Mouse (Mus musculus) forebrain, embryonic 15.5 days (tissue): ENCODE results near the gene Il17c. TPM values are rescaled to one million over a fixed set of nuclear protein-coding genes. Genes with fewer than 3 reads are reported as not detected.
A peak's percentile ranks its signal among the peaks of the same experiment; 100 is the strongest.

Source experiments
- ATAC-seq: fragments of 200-750 bp; cut with Nextera tagmentation; replicated peaks from 2 replicates; pipeline ENCODE4 v1.8.0; 2017; ENCODE audit warnings: mild to moderate bottlenecking, moderate TSS enrichment, moderate library complexity
- H3K27ac ChIP-seq: fragments of 300-500 bp; sonication (generic); replicated peaks from 2 replicates; pipeline ENCODE4 v1.5.1; 2015; ENCODE audit warnings: mild to moderate bottlenecking, inconsistent platforms
- H3K27me3 ChIP-seq: fragments of 300-500 bp; sonication (generic); 2 replicates; pipeline ENCODE4 v1.6.1; 2015; ENCODE audit warnings: inconsistent platforms
- H3K36me3 ChIP-seq: fragments of 300-500 bp; sonication (generic); 2 replicates; pipeline ENCODE4 v1.6.1; 2015; ENCODE audit warnings: mild to moderate bottlenecking, inconsistent platforms
- H3K4me1 ChIP-seq: fragments of 300-500 bp; sonication (generic); 2 replicates; pipeline ENCODE4 v1.6.1; 2015; ENCODE audit warnings: inconsistent platforms
- H3K4me2 ChIP-seq: fragments of 300-500 bp; sonication (generic); replicated peaks from 2 replicates; pipeline ENCODE4 v1.6.1; 2015; ENCODE audit warnings: mild to moderate bottlenecking, inconsistent platforms
- H3K4me3 ChIP-seq: fragments of 300-500 bp; sonication (generic); 2 replicates; pipeline ENCODE4 v1.5.1; 2015; ENCODE audit warnings: mild to moderate bottlenecking, inconsistent platforms
- H3K9ac ChIP-seq: fragments of 300-500 bp; sonication (generic); replicated peaks from 2 replicates; pipeline ENCODE4 v1.6.1; 2015; ENCODE audit warnings: mild to moderate bottlenecking, inconsistent platforms
- H3K9me3 ChIP-seq: fragments of 300-500 bp; sonication (generic); 2 replicates; pipeline ENCODE4 v1.6.1; 2016; ENCODE audit warnings: inconsistent platforms
- WGBS: fragments of 180-500 bp; shearing (Covaris S2); methylation state at CpG from one replicate; pipeline ENCODE4 v1.1.7; 2015; ENCODE audit warnings: mixed read lengths; 5-methylcytosine and 5-hydroxymethylcytosine counted together
- polyA plus RNA-seq: library from polyadenylated mRNA; unstranded; fragments of >200 nt; fragmentation: Nextera tagmentation; extraction: Ambion mirVana; gene quantifications from 2 replicates; pipeline ENCODE4 v1.2.1, GENCODE M21; 2015

Il17c gene
- not detected in 2 replicates for polyA plus RNA-seq

- H3K4me3 ChIP-seq, result no peak within 1 kb of the TSS
- WGBS, result 83% methylated on average over 14 of the region's 14 CpGs
- H3K4me2 ChIP-seq, result no peak within 1 kb of the TSS
- ATAC-seq, result no peak
- H3K4me1 ChIP-seq, result no peaks in the 10 kb centered on the region
- peaks cover 13% of the 10 kb centered on the region for H3K36me3 ChIP-seq
- H3K27ac ChIP-seq, result no peak within 1 kb of the TSS
- H3K27me3 ChIP-seq, result no peaks in the 10 kb centered on the region
- H3K9me3 ChIP-seq, result no peaks in the 10 kb centered on the region
- no peak within 1 kb of the TSS for H3K9ac ChIP-seq
These were observed at the start of gene Il17c for GRCm38 (mm10) chr8:122421376-122422070. Gene Il17c, plus strand, starts transcription at chr8:122422020.

- Histone ChIP-seq H3K4me3 (no peak overlapping the region), H3K4me2 (no peak overlapping the region)
- ATAC-seq, result no peak
These were observed 46.5 kb upstream of the Il17c start for GRCm38 (mm10) chr8:122375320-122375719.

GRCm38 (mm10) chr8:122375751-122376364 lies 46.0 kb upstream of the Il17c start:
- Histone ChIP-seq H3K4me2 (peak overlapping the region; percentile 50), H3K27ac (peak overlapping the region; percentile 39; the same call in 1 of the 2 replicates), H3K9me3 (no peaks in the 10 kb centered on the region), H3K27me3 (no peaks in the 10 kb centered on the region), H3K4me1 (peaks cover 22% of the 10 kb centered on the region), H3K36me3 (0 out of 2 replicates have a peak, but pooled peaks cover 6% of the 10 kb centered on the region), H3K4me3 (peak overlapping the region; percentile 90), H3K9ac (peak overlapping the region; percentile 48)
- 30% methylated on average over 13 of the region's 13 CpGs for WGBS
- no peak for ATAC-seq

More at GRCm38 (mm10) chr8:122375320-122375719, 46.5 kb upstream of the Il17c start:
- Histone ChIP-seq H3K36me3 (0 out of 2 replicates have a peak, but pooled peaks cover 6% of the 10 kb centered on the region), H3K27ac (no peak overlapping the region), H3K9me3 (no peaks in the 10 kb centered on the region), H3K9ac (no peak overlapping the region), H3K4me1 (peaks cover 22% of the 10 kb centered on the region), H3K27me3 (no peaks in the 10 kb centered on the region)
- 92% methylated on average over 7 of the region's 7 CpGs for WGBS

GRCm38 (mm10) chr8:122376365-122377231 lies 45.2 kb upstream of the Il17c start, which contains the start of gene Zc3h18:
Gene Zc3h18, plus strand, starts transcription at chr8:122376609.
- H3K4me1 ChIP-seq, result peaks cover 22% of the 10 kb centered on the region
- peak within 1 kb of the TSS; percentile 81 for H3K4me2 ChIP-seq
- peak within 1 kb of the TSS; percentile 90 for H3K4me3 ChIP-seq
- peak within 1 kb of the TSS; percentile 91 for H3K27ac ChIP-seq
- under 1% methylated on average over 100 of the region's 107 CpGs for WGBS
- no peaks in the 10 kb centered on the region for H3K27me3 ChIP-seq
- no peaks in the 10 kb centered on the region for H3K9me3 ChIP-seq
- peak; percentile 95 for ATAC-seq
- H3K36me3 ChIP-seq, result 0 out of 2 replicates have a peak, but pooled peaks cover 6% of the 10 kb centered on the region
- H3K9ac ChIP-seq, result peak within 1 kb of the TSS; percentile 71

- 92% methylated on average over 4 of the region's 4 CpGs for WGBS
- H3K27ac ChIP-seq, result no peak overlapping the region
- no peak for ATAC-seq
- H3K4me1 ChIP-seq, result peaks cover 7% of the 10 kb centered on the region
- H3K4me2 ChIP-seq, result no peak overlapping the region
- H3K27me3 ChIP-seq, result no peaks in the 10 kb centered on the region
- H3K4me3 ChIP-seq, result no peak overlapping the region
- no peak overlapping the region for H3K9ac ChIP-seq
- H3K36me3 ChIP-seq, result peaks cover 52% of the 10 kb centered on the region
- H3K9me3 ChIP-seq, result no peaks in the 10 kb centered on the region
These were observed 38.8 kb upstream of the Il17c start for GRCm38 (mm10) chr8:122383039-122383438.

GRCm38 (mm10) chr8:122389357-122389756 lies 32.5 kb upstream of the Il17c start:
- Histone ChIP-seq H3K27ac (no peak overlapping the region), H3K9ac (no peak overlapping the region), H3K4me2 (no peak overlapping the region), H3K27me3 (no peaks in the 10 kb centered on the region), H3K4me1 (no peaks in the 10 kb centered on the region), H3K36me3 (peaks cover 81% of the 10 kb centered on the region), H3K4me3 (no peak overlapping the region), H3K9me3 (no peaks in the 10 kb centered on the region)
- no peak for ATAC-seq
- WGBS, result 88% methylated on average over 3 of the region's 3 CpGs

- Histone ChIP-seq H3K9me3 (no peaks in the 10 kb centered on the region), H3K4me3 (no peak overlapping the region), H3K36me3 (peaks cover 69% of the 10 kb centered on the region), H3K27ac (no peak overlapping the region), H3K9ac (no peak overlapping the region), H3K27me3 (no peaks in the 10 kb centered on the region), H3K4me2 (no peak overlapping the region), H3K4me1 (0 out of 2 replicates have a peak, but pooled peaks cover 2% of the 10 kb centered on the region)
- 91% methylated on average over 3 of the region's 3 CpGs for WGBS
- ATAC-seq, result no peak
These were observed 31.1 kb upstream of the Il17c start for GRCm38 (mm10) chr8:122390758-122391157.

GRCm38 (mm10) chr8:122393717-122394116 lies 28.1 kb upstream of the Il17c start:
- Histone ChIP-seq H3K27ac (no peak overlapping the region), H3K9ac (no peak overlapping the region), H3K4me3 (no peak overlapping the region), H3K27me3 (no peaks in the 10 kb centered on the region), H3K36me3 (peaks cover 55% of the 10 kb centered on the region), H3K4me2 (no peak overlapping the region), H3K9me3 (no peaks in the 10 kb centered on the region), H3K4me1 (0 out of 2 replicates have a peak, but pooled peaks cover 2% of the 10 kb centered on the region)
- ATAC-seq, result no peak

- H3K4me1 ChIP-seq, result 0 out of 2 replicates have a peak, but pooled peaks cover 2% of the 10 kb centered on the region
- ATAC-seq, result no peak
- H3K36me3 ChIP-seq, result peaks cover 59% of the 10 kb centered on the region
- no peaks in the 10 kb centered on the region for H3K27me3 ChIP-seq
- no peaks in the 10 kb centered on the region for H3K9me3 ChIP-seq
- no peak overlapping the region for H3K27ac ChIP-seq
- no peak overlapping the region for H3K4me3 ChIP-seq
- H3K4me2 ChIP-seq, result no peak overlapping the region
- H3K9ac ChIP-seq, result no peak overlapping the region
- 85% methylated on average over 6 of the region's 6 CpGs for WGBS
These were observed 26.5 kb upstream of the Il17c start for GRCm38 (mm10) chr8:122395291-122395690.

- Histone ChIP-seq H3K4me1 (0 out of 2 replicates have a peak, but pooled peaks cover 2% of the 10 kb centered on the region), H3K4me3 (no peak overlapping the region), H3K27me3 (no peaks in the 10 kb centered on the region), H3K9me3 (no peaks in the 10 kb centered on the region), H3K9ac (no peak overlapping the region), H3K36me3 (peaks cover 66% of the 10 kb centered on the region), H3K4me2 (no peak overlapping the region), H3K27ac (no peak overlapping the region)
- ATAC-seq, result no peak
- 96% methylated on average over 9 of the region's 9 CpGs for WGBS
These were observed 23.6 kb upstream of the Il17c start for GRCm38 (mm10) chr8:122398186-122398585.

- Histone ChIP-seq H3K27ac (no peak overlapping the region), H3K4me1 (no peaks in the 10 kb centered on the region), H3K27me3 (no peaks in the 10 kb centered on the region), H3K9me3 (no peaks in the 10 kb centered on the region), H3K4me2 (no peak overlapping the region), H3K36me3 (peaks cover 97% of the 10 kb centered on the region), H3K9ac (no peak overlapping the region), H3K4me3 (no peak overlapping the region)
- 93% methylated on average over 9 of the region's 9 CpGs for WGBS
- ATAC-seq, result no peak
These were observed 16.5 kb upstream of the Il17c start for GRCm38 (mm10) chr8:122405146-122405805.
